Mouse (Mus musculus): ENCODE results near the gene Otulin.

Gene Otulin

DNA sequence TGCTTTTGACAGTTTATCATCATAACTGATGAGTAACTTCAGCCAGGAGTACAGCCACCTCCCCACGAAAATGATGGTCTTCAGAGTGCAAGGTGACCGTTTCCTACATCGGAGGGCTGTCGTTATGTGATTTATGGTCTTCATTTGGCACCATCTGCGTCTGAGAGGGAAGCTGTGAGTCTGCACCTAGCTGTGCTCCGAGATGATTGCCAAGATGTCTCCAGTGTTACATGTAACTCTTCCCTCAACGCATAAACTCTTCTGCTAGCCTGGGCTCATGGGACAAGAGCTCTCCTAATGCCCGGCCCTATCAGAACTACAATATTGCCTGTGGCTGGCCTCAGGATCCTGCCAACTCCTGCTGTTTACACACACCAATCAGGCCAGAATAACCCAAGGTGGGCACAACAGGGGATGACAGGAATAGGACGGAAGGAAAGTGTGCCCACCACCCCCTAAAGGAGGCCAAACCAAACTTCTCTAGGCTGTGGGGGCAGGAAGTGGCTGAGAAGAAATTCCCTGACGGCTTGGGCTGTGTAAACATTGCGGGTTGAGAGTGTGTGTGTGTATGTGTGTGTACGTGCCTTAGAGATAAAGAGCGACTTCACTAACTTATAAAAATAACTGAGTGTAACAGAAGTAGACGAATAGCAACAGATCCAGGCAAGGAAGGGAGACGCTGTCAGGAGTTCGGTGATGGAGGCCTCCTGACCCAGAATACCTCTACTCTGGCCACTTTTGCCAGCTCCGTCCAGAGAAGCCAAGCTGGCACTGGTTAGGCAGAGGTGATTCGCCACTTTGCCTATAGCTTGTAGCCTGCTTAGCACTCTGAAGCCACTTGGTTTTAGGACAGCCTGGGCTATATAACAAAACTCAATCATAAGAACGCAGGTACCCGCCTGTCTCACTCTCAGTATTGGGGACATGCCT is 126.4 kb downstream of the Otulin start:
- DNase-seq (ENCODE audit: low read depth) = peak; percentile 97

DNA sequence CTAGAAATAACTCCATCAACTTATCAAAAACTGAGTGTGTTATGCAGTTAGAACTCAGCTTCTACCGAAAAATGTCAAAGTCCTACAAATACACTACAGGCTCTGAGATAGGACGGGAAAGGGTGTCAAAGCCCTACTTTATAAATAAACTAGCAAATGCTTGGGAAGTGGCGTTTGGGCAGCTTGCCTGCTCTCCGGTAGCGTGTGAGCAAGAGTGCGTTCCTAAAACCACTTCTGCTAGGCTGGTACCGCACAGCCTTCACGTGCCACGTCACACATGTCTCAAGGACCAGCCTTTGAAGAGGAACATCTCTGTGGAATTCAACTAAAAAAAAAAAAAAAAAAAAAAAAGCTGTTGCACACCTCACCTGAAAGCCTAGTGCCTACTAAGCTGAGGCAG is 127.3 kb downstream of the Otulin start:
- no peak for DNase-seq (ENCODE audit: low read depth)

DNA sequence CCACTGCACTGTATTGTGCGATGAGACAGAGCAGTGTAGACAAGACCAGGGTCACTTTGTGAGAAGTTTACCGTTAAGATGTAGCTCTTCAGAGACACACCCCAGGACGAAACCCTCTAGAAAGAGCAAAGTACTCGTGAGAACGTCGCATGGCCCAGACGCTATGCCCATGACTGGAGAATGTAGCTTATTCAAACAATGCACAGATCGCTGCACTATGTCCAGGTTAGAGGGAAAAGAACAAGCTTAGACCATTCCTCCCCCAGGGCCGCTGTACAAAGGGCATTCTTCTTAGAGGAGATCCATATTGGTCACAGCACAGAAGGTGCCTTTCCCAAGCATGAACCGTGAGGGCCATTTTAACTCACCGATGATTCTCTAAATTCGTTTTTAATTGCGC is 128.2 kb downstream of the Otulin start:
- no peak for DNase-seq (ENCODE audit: low read depth)

DNA sequence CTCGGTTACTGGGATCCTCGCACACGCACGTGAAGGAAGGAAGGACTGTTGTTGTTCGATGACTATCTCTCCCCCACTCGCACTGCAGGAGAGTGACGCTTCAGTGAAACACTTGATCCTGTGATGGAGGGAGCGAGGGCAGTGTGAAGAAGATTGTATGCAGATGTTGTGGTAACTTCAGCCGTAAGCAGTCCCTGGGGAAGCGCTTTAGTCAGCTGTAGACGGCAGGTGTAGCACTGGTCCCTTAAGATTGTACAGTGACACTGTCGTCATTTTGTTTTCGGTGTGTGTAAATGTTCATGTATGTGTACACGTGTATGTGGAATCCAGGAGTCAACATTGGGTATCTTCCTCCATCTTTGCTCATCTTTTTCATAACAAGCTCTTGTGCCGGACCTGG is 130.1 kb downstream of the Otulin start:
- no peak for DNase-seq (ENCODE audit: low read depth)

DNA sequence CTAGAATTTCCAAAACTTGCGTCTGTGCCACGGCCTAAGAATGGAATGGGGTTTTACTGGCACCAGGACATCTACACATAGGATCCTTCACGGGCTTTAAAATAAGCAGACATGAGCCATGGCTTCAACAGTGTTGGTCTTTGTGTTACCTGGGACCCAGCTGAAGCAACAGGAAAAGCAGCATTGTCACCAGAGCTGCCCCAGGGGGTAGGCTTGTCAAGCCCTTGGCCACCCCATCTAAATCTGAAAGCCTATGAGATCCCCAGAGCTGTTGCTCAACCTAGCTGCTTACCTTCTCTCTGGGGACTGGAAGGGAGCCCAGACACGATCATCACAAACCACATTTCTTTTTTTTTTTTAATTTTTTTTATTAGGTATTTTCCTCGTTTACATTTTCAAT is 132.4 kb downstream of the Otulin start:
- DNase-seq (ENCODE audit: low read depth) = peak; percentile 49

DNA sequence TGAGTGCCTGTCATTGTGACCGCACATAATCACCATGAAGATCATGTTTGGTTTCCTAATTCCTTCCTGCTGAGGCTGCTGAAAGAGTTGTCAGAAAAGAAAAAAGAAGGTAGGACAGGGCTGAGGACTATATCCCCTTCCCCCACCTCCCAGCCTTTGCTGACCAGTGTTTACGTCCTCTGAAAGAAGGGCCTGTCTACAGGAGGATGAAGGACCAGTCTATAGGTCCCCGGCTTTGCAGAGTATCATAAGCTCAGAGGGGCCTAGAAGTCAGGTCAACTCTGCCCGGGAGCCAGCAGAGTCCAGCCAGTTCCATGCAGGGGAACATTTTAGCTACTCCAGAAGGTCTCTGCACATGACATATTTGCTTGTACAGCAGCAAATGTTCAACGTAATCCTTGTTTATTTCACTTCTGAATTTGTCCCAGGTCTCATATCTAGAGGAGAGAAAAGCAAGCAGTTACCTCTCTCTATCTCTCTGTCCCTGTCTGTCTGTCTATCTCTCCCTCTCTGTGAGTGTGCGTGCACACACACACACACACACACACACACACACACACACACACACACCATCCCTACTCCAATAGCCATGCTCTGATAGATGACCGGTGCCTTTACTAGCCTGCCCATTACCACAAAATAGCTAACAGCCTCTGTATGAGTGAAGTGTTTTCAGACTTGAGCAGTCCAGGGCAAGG is 133.0 kb downstream of the Otulin start:
- DNase-seq (ENCODE audit: low read depth) = no peak

DNA sequence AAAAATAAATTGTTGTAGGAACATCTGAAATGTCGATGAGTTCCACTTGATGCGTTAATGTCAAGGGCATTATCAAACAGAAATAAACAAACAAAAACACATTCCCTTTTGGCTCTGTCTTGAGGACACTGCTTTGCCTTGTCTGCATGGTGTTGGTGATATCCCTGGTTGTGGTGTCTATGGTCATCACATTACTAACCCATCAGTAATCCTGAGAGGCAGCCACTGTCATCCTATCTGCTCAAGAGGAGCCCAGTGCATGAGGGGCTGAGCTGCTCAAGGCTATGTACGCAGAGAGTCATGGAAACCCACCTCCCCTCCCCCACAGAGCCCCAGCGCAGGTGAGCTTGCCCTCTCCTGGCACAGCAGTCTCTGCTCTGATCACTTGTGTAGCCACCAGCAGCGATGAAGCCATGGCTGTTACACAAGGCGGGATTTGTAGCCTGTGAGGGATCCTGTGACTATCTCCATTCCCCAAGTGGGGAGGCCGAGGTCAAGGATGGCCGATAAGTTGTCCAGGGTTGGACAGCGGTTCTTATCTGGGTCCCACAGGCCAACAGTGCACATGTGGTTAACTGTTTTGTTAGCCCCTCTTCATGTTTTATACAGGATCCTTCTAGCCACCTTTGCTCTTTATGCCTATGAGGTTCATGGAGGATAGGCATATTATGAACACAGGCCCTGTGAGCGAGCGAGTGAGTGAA is 133.7 kb downstream of the Otulin start:
- peak; percentile 89 for DNase-seq (ENCODE audit: low read depth)

DNA sequence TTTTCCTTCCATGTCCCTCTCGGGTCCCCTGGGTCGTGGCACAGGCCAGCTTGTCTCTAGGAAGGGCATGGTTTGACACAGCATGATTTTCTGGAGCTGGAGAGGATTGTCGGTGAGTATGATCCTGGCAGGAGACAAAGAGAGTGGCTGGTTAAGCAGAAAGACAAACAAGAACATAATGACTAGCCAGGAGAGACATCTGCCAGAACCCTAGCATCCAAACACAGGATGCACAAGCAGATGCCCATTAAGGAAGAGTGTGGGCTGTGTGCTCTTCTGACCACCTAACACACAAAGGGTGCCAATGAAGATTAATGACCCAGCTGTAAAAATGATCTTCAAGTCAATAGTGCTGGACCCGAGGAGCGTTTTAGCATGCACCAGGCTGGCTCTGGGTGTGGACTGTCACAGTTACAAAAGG is 134.5 kb downstream of the Otulin start:
- no peak for DNase-seq (ENCODE audit: low read depth)

DNA sequence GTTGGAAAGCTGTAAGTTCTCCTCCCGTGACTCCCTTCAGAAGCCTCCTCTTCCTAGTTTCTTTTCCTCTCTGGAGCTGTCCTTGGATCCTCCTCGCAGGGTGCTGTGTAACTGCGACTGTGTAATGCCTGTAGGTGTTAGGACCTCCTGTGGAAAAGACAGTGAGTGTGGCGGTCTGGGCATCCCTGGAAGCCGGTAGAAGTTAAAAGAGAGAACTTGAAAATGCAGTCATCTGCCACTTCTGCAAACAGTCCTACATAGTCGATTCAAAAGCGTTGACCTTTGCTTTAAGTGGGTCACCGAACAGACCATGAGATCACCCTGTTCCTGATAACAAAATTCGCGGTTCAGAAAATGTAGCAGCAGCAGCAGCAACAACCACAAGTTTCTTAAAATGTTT is 137.0 kb downstream of the Otulin start:
- DNase-seq (ENCODE audit: low read depth) = peak; percentile 33

DNA sequence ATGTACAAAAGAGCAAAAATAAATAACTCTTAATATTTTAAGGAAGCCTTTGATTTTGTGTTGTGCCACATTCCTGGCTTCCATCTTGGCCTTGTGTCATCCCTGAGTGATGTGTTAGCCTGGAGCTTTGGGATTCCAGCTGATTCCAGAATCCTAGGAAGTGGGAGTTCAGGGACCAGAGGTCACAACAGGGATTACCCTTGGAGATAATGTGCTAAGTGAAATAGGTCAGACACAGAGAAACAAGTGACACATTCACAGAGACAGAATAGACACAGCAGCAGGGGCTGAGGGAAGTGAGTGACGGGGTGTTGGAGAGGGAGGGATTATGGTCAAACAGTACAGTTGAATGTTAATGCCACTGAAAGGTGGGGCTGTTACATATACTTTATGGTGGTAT is 137.8 kb downstream of the Otulin start:
- no peak for DNase-seq (ENCODE audit: low read depth)
